Comparison of ENCODE assay signal across 24 mouse cellular contexts in the genomic region with DNA sequence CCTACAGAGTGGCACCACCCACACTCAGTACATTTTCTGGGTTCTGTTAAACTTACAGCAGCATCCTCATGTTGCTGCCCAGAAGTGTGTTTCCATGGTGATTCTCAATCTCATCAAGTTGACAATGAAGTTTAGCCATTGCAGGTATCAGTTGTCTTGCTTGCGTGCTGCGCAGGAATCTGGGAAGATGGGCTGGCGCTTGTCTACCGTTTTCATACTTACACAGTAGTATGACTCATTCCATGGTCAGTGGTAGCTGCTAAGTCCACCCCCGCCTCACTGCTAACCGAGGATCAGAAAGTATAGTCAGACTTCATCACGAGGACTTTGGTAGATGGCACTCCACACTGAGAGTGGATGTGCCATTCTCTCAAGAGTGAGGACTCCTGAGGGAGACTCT. TPM values are rescaled to one million over a fixed set of nuclear protein-coding genes. Genes with fewer than 3 reads are reported as not detected.
DNase-seq lines count a peak whose midpoint lies in the region.
"Had no signal": no experiment of that assay in that cellular context is flagged by ENCODE, and none has a peak within 500 bp of the region (broad histone marks: within the 10 kb centered on the region; RNA-seq: fewer than 3 reads in every experiment).

No protein-coding gene starts in this region.

- DNase-seq in left cerebral cortex, adult 18-20 months (ENCODE audit: low spot score in 2 of 2) = peak; percentile 50 to 70
- DNase-seq in left cerebral cortex, adult 11 months (ENCODE audit: low spot score) = no peak
- DNase-seq in right cerebral cortex, adult 18-20 months = peak; percentile 74
- DNase-seq in right cerebral cortex, postnatal 14 days = no peak
- DNase-seq in 416B (ENCODE audit: low read depth) = peak; percentile 18
- peak; percentile 69 for DNase-seq in brain, adult 2 months (ENCODE audit: low read depth, low spot score)
- DNase-seq in thymus, postnatal 0 days (ENCODE audit: low spot score) = no peak
- no peak for DNase-seq in cerebellum, postnatal 4 days (ENCODE audit: low spot score in 2 of 2)
- DNase-seq: adrenal gland, adult 8-10 months; adrenal gland, postnatal 25 days; cerebellum, adult 18-20 months; cerebellum, adult 9-10 months; cerebellum, postnatal 14 days; forebrain, postnatal 0 days; gastrocnemius, postnatal 25 days; heart, adult 18-20 months; heart, postnatal 10 days; heart, postnatal 36 days had no signal

RNA-seq across cellular contexts. Expression of a gene that starts 12.3 kb away (rescaled TPM):
- 10 to 100 TPM; 54.4 to 58.4 TPM for total RNA-seq in left cerebral cortex, adult 18-20 months (2021)
- polyA plus RNA-seq in thymus, postnatal 0 days (2015; fragmentation: Nextera tagmentation; extraction: Ambion mirVana) = 8.0 and 10.8 TPM in 2 replicates

RNA-seq across cellular contexts. Expression of a gene that starts 31.6 kb away (rescaled TPM):
- total RNA-seq in left cerebral cortex, adult 18-20 months (2021) = not detected
- 1.1 and 1.8 TPM in 2 replicates for polyA plus RNA-seq in thymus, postnatal 0 days (2015; fragmentation: Nextera tagmentation; extraction: Ambion mirVana)
- total RNA-seq: adrenal gland, adult 8-10 months; adrenal gland, postnatal 25 days; ES-E14; forebrain, postnatal 0 days; gastrocnemius, adult 8-10 months; gastrocnemius, postnatal 25 days; heart, adult 18-20 months; heart, postnatal 10 days; heart, postnatal 36 days had no signal
- polyA plus RNA-seq: embryonic facial prominence, embryonic 15.5 days; forebrain, embryonic 14.5 days; forebrain, postnatal 0 days; hindbrain, embryonic 16.5 days had no signal

RNA-seq across cellular contexts. Expression of a gene that starts 46.2 kb away (rescaled TPM):
- total RNA-seq in left cerebral cortex, adult 18-20 months (2021) = under 1 TPM in 1 of 2 experiments, not detected in 1; 0.61 TPM
- polyA plus RNA-seq in thymus, postnatal 0 days (2015; fragmentation: Nextera tagmentation; extraction: Ambion mirVana) = 1.9 and 3.2 TPM in 2 replicates
- total RNA-seq: adrenal gland, postnatal 25 days; ES-E14; forebrain, postnatal 0 days; gastrocnemius, adult 8-10 months; gastrocnemius, postnatal 25 days; heart, adult 18-20 months; heart, postnatal 10 days; heart, postnatal 36 days had no signal

RNA-seq across cellular contexts. Expression of a gene that starts 46.6 kb away (rescaled TPM):
- 1 to 10 TPM; 1.1 to 1.5 TPM for total RNA-seq in left cerebral cortex, adult 18-20 months (2021)
- polyA plus RNA-seq in thymus, postnatal 0 days (2015; fragmentation: Nextera tagmentation; extraction: Ambion mirVana) = 0.90 and 1.0 TPM in 2 replicates
- total RNA-seq: adrenal gland, postnatal 25 days; gastrocnemius, adult 8-10 months; heart, adult 18-20 months; heart, postnatal 10 days; heart, postnatal 36 days had no signal
- polyA plus RNA-seq: activated CD4-positive, CD25-positive, alpha-beta regulatory T cell, adult 4 months had no signal

Comparison
In these comparisons a context has a peak if more than half of its experiments do, and no peak if none do; other contexts are left out.
1. DNase-seq: peak in left cerebral cortex, adult 18-20 months (2 of 2), right cerebral cortex, adult 18-20 months (single experiment), 416B (single experiment) and brain, adult 2 months (single experiment); none in left cerebral cortex, adult 11 months (single experiment), right cerebral cortex, postnatal 14 days (single experiment), thymus, postnatal 0 days (single experiment) and cerebellum, postnatal 4 days (0 of 2).